Mouse (Mus musculus) T-helper 2 cell (primary cell): ENCODE results near the gene Olfr1255.

Experiments used
- in situ Hi-C: fragments of 300-600 bp; cut with MboI, MseI; formaldehyde crosslinking; loops from one replicate; pipeline ENCODE4 v1.15.1; 2025; ENCODE audit warnings: high pct_unique_total_duplicates

Olfr1255 gene

GRCm38 (mm10) chr2:89811751-89812150, at the start of gene Olfr1255:
Olfr1255 (plus strand) TSS chr2:89812051.
- in situ Hi-C loops = no loop called here

GRCm38 (mm10) chr2:89793519-89793918, 18.3 kb upstream of the Olfr1255 start, which contains the start of gene Olfr1254:
Olfr1254 (minus strand) TSS chr2:89793619.
- in situ Hi-C loops = no loop called here

GRCm38 (mm10) chr2:89799583-89799982, 12.3 kb upstream of the Olfr1255 start:
- in situ Hi-C loops = no loop called here

- in situ Hi-C loops = no loop called here
These were observed 1.1 kb upstream of the Olfr1255 start for GRCm38 (mm10) chr2:89810751-89811150.

- in situ Hi-C loops = no loop called here
These were observed 8.4 kb downstream of the Olfr1255 start for GRCm38 (mm10) chr2:89820216-89820615.

- in situ Hi-C loops = no loop called here
These were observed 29.6 kb downstream of the Olfr1255 start, which contains the start of gene Olfr1256 for GRCm38 (mm10) chr2:89841455-89841854. Olfr1256 (minus strand) TSS chr2:89841555.

- in situ Hi-C loops = no loop called here
These were observed 36.3 kb downstream of the Olfr1255 start, which contains the start of gene Olfr48 for GRCm38 (mm10) chr2:89848105-89848504. Olfr48 (minus strand) TSS chr2:89848205.

GRCm38 (mm10) chr2:89849230-89849629, 37.4 kb downstream of the Olfr1255 start:
- in situ Hi-C loops = no loop called here
